Comparison of ENCODE assay signal across 9 mouse cellular contexts in the genomic region with DNA sequence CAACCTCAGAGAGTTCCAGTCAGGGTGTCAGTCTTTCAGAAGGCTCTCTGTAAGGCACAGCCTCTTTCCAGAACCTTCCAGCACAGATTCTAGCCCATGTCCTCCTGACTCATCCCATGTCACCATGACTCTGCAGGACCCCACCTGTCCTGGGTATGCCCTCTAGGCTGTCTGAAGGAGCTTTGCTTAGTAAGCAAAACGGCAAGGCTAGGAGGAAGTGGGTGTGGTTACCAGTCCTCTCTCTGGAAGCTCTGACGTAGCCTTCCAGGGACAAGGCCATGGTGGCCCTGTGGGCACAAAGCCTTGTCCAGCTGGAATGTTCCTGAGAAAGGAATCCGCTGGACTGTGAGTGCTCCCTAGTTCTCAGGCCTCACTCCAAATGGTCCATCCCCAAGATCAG. TPM values are rescaled to one million over a fixed set of nuclear protein-coding genes. Genes with fewer than 3 reads are reported as not detected.
DNase-seq lines count a peak whose midpoint lies in the region; ATAC-seq and TF ChIP-seq lines count a peak whose summit lies in the region.
"Had no signal": no experiment of that assay in that cellular context is flagged by ENCODE, and none has a peak within 500 bp of the region (broad histone marks: within the 10 kb centered on the region; RNA-seq: fewer than 3 reads in every experiment).

No protein-coding gene starts in this region.

- H3K27ac ChIP-seq in intestine, postnatal 0 days (ENCODE audit: low read depth, low read length), result no peak overlapping the region
- peak overlapping the region; percentile 14; the same call in 1 of the 2 replicates for H3K27ac ChIP-seq in lung, embryonic 16.5 days (ENCODE audit: low read length)
- no peak overlapping the region for H3K27ac ChIP-seq in forebrain, embryonic 12.5 days
- no peak overlapping the region for H3K27ac ChIP-seq in left cerebral cortex, adult 2 months

- H3K9ac ChIP-seq in intestine, postnatal 0 days (ENCODE audit: low read depth, low read length), result no peak overlapping the region
- no peak overlapping the region for H3K9ac ChIP-seq in lung, embryonic 16.5 days (ENCODE audit: low read length)
- H3K9ac ChIP-seq in forebrain, embryonic 12.5 days, result no peak overlapping the region

- H3K4me1 ChIP-seq in E14TG2a.4 (replicated peaks; ENCODE audit: low read depth, low read length), result peaks cover 81% of the 10 kb centered on the region
- H3K4me1 ChIP-seq in intestine, postnatal 0 days (replicated peaks; ENCODE audit: control insufficient read depth, insufficient read depth, low read length), result peaks cover 2% of the 10 kb centered on the region; the same call in 1 of the 2 replicates
- H3K4me1 ChIP-seq in lung, embryonic 16.5 days (replicated peaks; ENCODE audit: control insufficient read depth, insufficient read depth, low read length), result peaks cover 8% of the 10 kb centered on the region
- H3K4me1 ChIP-seq in forebrain, embryonic 12.5 days, result no peaks in the 10 kb centered on the region

- intact Hi-C loops in left cerebral cortex, adult 2 months (cut with DNase I), result no loop called here

- no peaks in the 10 kb centered on the region for H3K27me3 ChIP-seq in E14TG2a.4 (ENCODE audit: insufficient read depth, low read length)
- H3K27me3 ChIP-seq in intestine, postnatal 0 days (replicated peaks; ENCODE audit: control insufficient read depth, insufficient read depth, low read length), result no peaks in the 10 kb centered on the region
- no peaks in the 10 kb centered on the region for H3K27me3 ChIP-seq in lung, embryonic 16.5 days (ENCODE audit: control insufficient read depth, insufficient read depth, low read depth, low read length)
- H3K27me3 ChIP-seq in forebrain, embryonic 12.5 days, result no peaks in the 10 kb centered on the region

- H3K36me3 ChIP-seq in E14TG2a.4 (ENCODE audit: insufficient read depth, low read length), result peaks cover 5% of the 10 kb centered on the region
- no peaks in the 10 kb centered on the region for H3K36me3 ChIP-seq in intestine, postnatal 0 days (ENCODE audit: control insufficient read depth, insufficient read depth)
- no peaks in the 10 kb centered on the region for H3K36me3 ChIP-seq in lung, embryonic 16.5 days (ENCODE audit: control insufficient read depth, insufficient read depth, low read length)
- no peaks in the 10 kb centered on the region for H3K36me3 ChIP-seq in forebrain, embryonic 12.5 days (replicated peaks)

- H3K4me3 ChIP-seq in E14TG2a.4 (replicated peaks; ENCODE audit: low read length), result peak overlapping the region; percentile 58
- H3K4me3 ChIP-seq in intestine, postnatal 0 days (ENCODE audit: low read depth, low read length), result no peak overlapping the region
- no peak overlapping the region for H3K4me3 ChIP-seq in lung, embryonic 16.5 days (ENCODE audit: low read length)
- H3K4me3 ChIP-seq in forebrain, embryonic 12.5 days (replicated peaks), result no peak overlapping the region
- H3K4me3 ChIP-seq in left cerebral cortex, adult 2 months, result no peak overlapping the region

- 45% methylated on average over 3 of the region's 3 CpGs for WGBS in intestine, postnatal 0 days
- 45% methylated on average over 3 of the region's 3 CpGs for WGBS in lung, embryonic 16.5 days
- 70% methylated on average over 3 of the region's 3 CpGs for WGBS in forebrain, embryonic 12.5 days

- no peak overlapping the region for H3K4me2 ChIP-seq in intestine, postnatal 0 days (replicated peaks; ENCODE audit: low read depth)
- H3K4me2 ChIP-seq in lung, embryonic 16.5 days (ENCODE audit: low read depth, low read length), result no peak overlapping the region
- H3K4me2 ChIP-seq in forebrain, embryonic 12.5 days, result no peak overlapping the region

- 0 out of 2 replicates have a peak, but pooled peaks cover 5% of the 10 kb centered on the region for H3K9me3 ChIP-seq in E14TG2a.4 (ENCODE audit: low read length)
- no peaks in the 10 kb centered on the region for H3K9me3 ChIP-seq in intestine, postnatal 0 days (ENCODE audit: control insufficient read depth)
- no peaks in the 10 kb centered on the region for H3K9me3 ChIP-seq in lung, embryonic 16.5 days (ENCODE audit: control insufficient read depth, low read length)
- no peaks in the 10 kb centered on the region for H3K9me3 ChIP-seq in forebrain, embryonic 12.5 days

- no peak for TF ChIP-seq CTCF in E14TG2a.4 (conservative IDR thresholded peaks at IDR 0.05; ENCODE audit: low read length)
- no peak for TF ChIP-seq CTCF in intestine, postnatal 0 days (IDR thresholded peaks at IDR 0.05; ENCODE audit: low read depth)
- no peak for TF ChIP-seq CTCF in left cerebral cortex, adult 2 months (IDR thresholded peaks at IDR 0.05)

- ATAC-seq in intestine, postnatal 0 days, result peak; percentile 66
- peak; percentile 45 for ATAC-seq in lung, embryonic 16.5 days (ENCODE audit: low read depth)
- ATAC-seq in forebrain, embryonic 12.5 days (ENCODE audit: low FRiP score), result no peak

- peak; percentile 70 for DNase-seq in adrenal gland, postnatal 10 days
- no peak for DNase-seq in urinary bladder, postnatal 10 days (ENCODE audit: low spot score)
- DNase-seq in cerebellum, adult 8-10 months, result no peak
- DNase-seq in left cerebral cortex, adult 2 months (ENCODE audit: extremely low spot score in 1 of 2, low spot score in 2 of 2), result no peak
- DNase-seq: cerebellum, adult 9-11 months had no signal

RNA-seq across cellular contexts. Expression of a gene that starts 9.7 kb away (rescaled TPM):
- 10 to 100 TPM; 23.8 to 33.3 TPM for total RNA-seq in adrenal gland, postnatal 10 days (2021)
- polyA plus RNA-seq in intestine, postnatal 0 days (2015; fragmentation: Nextera tagmentation; extraction: Ambion mirVana), result 18.5 and 18.7 TPM in 2 replicates
- polyA plus RNA-seq in lung, embryonic 16.5 days (2015; fragmentation: Nextera tagmentation; extraction: Ambion mirVana), result 60.0 and 66.8 TPM in 2 replicates
- 90.7 and 94.5 TPM in 2 replicates for polyA plus RNA-seq in forebrain, embryonic 12.5 days (2016; fragmentation: Nextera tagmentation; extraction: Ambion mirVana)
- total RNA-seq in left cerebral cortex, adult 2 months (2021), result 1 to 10 TPM; 6.9 to 7.3 TPM

RNA-seq across cellular contexts. Expression of a gene that starts 29.3 kb away (rescaled TPM):
- total RNA-seq in adrenal gland, postnatal 10 days (2021), result 10 to 100 TPM; 63.4 to 67.7 TPM
- 32.9 and 34.5 TPM in 2 replicates for polyA plus RNA-seq in intestine, postnatal 0 days (2015; fragmentation: Nextera tagmentation; extraction: Ambion mirVana)
- polyA plus RNA-seq in lung, embryonic 16.5 days (2015; fragmentation: Nextera tagmentation; extraction: Ambion mirVana), result 39.6 and 44.8 TPM in 2 replicates
- 54.0 and 54.2 TPM in 2 replicates for polyA plus RNA-seq in forebrain, embryonic 12.5 days (2016; fragmentation: Nextera tagmentation; extraction: Ambion mirVana)
- total RNA-seq in left cerebral cortex, adult 2 months (2021), result 10 to 100 TPM; 43.9 to 47.5 TPM

RNA-seq across cellular contexts. Expression of a gene that starts 29.4 kb away (rescaled TPM):
- 100 to 1,000 TPM; 203 to 216 TPM for total RNA-seq in adrenal gland, postnatal 10 days (2021)
- 338 and 383 TPM in 2 replicates for polyA plus RNA-seq in intestine, postnatal 0 days (2015; fragmentation: Nextera tagmentation; extraction: Ambion mirVana)
- polyA plus RNA-seq in lung, embryonic 16.5 days (2015; fragmentation: Nextera tagmentation; extraction: Ambion mirVana), result 325 and 349 TPM in 2 replicates
- polyA plus RNA-seq in forebrain, embryonic 12.5 days (2016; fragmentation: Nextera tagmentation; extraction: Ambion mirVana), result 217 and 229 TPM in 2 replicates
- total RNA-seq in left cerebral cortex, adult 2 months (2021), result 100 to 1,000 TPM; 137 to 145 TPM

RNA-seq across cellular contexts. Expression of a gene that starts 38.7 kb away (rescaled TPM):
- 10 to 100 TPM; 11.2 to 13.2 TPM for total RNA-seq in adrenal gland, postnatal 10 days (2021)
- polyA plus RNA-seq in intestine, postnatal 0 days (2015; fragmentation: Nextera tagmentation; extraction: Ambion mirVana), result 10.0 and 11.2 TPM in 2 replicates
- polyA plus RNA-seq in lung, embryonic 16.5 days (2015; fragmentation: Nextera tagmentation; extraction: Ambion mirVana), result 22.4 and 24.5 TPM in 2 replicates
- polyA plus RNA-seq in forebrain, embryonic 12.5 days (2016; fragmentation: Nextera tagmentation; extraction: Ambion mirVana), result 35.8 and 38.0 TPM in 2 replicates
- total RNA-seq in left cerebral cortex, adult 2 months (2021), result 10 to 100 TPM; 40.8 to 43.1 TPM

RNA-seq across cellular contexts. Expression of a gene that starts 38.9 kb away (rescaled TPM):
- total RNA-seq in adrenal gland, postnatal 10 days (2021), result 10 to 100 TPM; 28.9 to 48.5 TPM
- 8.0 and 11.5 TPM in 2 replicates for polyA plus RNA-seq in intestine, postnatal 0 days (2015; fragmentation: Nextera tagmentation; extraction: Ambion mirVana)
- polyA plus RNA-seq in lung, embryonic 16.5 days (2015; fragmentation: Nextera tagmentation; extraction: Ambion mirVana), result 29.9 and 30.9 TPM in 2 replicates
- polyA plus RNA-seq in forebrain, embryonic 12.5 days (2016; fragmentation: Nextera tagmentation; extraction: Ambion mirVana), result 82.9 and 92.5 TPM in 2 replicates
- total RNA-seq in left cerebral cortex, adult 2 months (2021), result 100 to 1,000 TPM; 116 to 117 TPM
